Mouse (Mus musculus) kidney, adult 2 months (tissue): ENCODE data around the gene Nt5m. TPM values are rescaled to one million over a fixed set of nuclear protein-coding genes. Genes with fewer than 3 reads are reported as not detected.
A peak's percentile ranks its signal among the peaks of the same experiment; 100 is the strongest.

Experiments
- DNase-seq: peaks from one replicate; pipeline ENCODE4 v3.0.0; 2021
- H3K27ac ChIP-seq: fragments of 200-500 bp; 2 replicates; pipeline ENCODE4 v1.5.1; 2012; ENCODE audit warnings: low read depth, low read length, control low read depth, inconsistent platforms; ENCODE audit not compliant: insufficient read depth
- H3K27me3 ChIP-seq: fragments of 200-500 bp; replicated peaks from 2 replicates; pipeline ENCODE4 v1.6.1; 2012; ENCODE audit warnings: mild to moderate bottlenecking, moderate library complexity, low read length, inconsistent platforms; ENCODE audit not compliant: control insufficient read depth, insufficient read depth
- H3K36me3 ChIP-seq: fragments of 200-500 bp; 2 replicates; pipeline ENCODE4 v1.6.1; 2012; ENCODE audit warnings: mild to moderate bottlenecking, moderate library complexity, low read length, inconsistent platforms; ENCODE audit not compliant: control insufficient read depth, insufficient read depth
- H3K4me1 ChIP-seq: fragments of 200-500 bp; 2 replicates; pipeline ENCODE4 v1.6.1; 2011; ENCODE audit warnings: low read length; ENCODE audit not compliant: control insufficient read depth, insufficient read depth
- H3K4me3 ChIP-seq: fragments of 200-500 bp; 2 replicates; pipeline ENCODE4 v1.5.1; 2011; ENCODE audit warnings: mild to moderate bottlenecking, low read depth, low read length, control low read depth; ENCODE audit not compliant: insufficient read depth
- CTCF ChIP-seq: fragments of 200-500 bp; conservative IDR thresholded peaks from 2 replicates; pipeline ENCODE4 v1.5.1; 2011; ENCODE audit warnings: low read depth, mild to moderate bottlenecking, control low read depth, low read length, moderate library complexity, mixed read lengths; ENCODE audit not compliant: insufficient read depth, insufficient read length
- POLR2A ChIP-seq: fragments of 200-500 bp; IDR thresholded peaks from one replicate; pipeline ENCODE4 v1.6.1; 2011; ENCODE audit warnings: low read depth, low read length, control low read depth
- WGBS: fragments of 180-500 bp; shearing (Covaris S2); methylation state at CpG from one replicate; pipeline ENCODE4 v1.1.7; 2018; 5-methylcytosine and 5-hydroxymethylcytosine counted together
- polyA plus RNA-seq: library from polyadenylated mRNA; depleted of rRNA; stranded (reverse); fragments of >200 nt; gene quantifications from 2 replicates; pipeline ENCODE4 v1.2.3, GENCODE M21; 2012; rRNA removed

The Nt5m gene
- polyA plus RNA-seq, 1 experiment, result 39.3 TPM

DNA sequence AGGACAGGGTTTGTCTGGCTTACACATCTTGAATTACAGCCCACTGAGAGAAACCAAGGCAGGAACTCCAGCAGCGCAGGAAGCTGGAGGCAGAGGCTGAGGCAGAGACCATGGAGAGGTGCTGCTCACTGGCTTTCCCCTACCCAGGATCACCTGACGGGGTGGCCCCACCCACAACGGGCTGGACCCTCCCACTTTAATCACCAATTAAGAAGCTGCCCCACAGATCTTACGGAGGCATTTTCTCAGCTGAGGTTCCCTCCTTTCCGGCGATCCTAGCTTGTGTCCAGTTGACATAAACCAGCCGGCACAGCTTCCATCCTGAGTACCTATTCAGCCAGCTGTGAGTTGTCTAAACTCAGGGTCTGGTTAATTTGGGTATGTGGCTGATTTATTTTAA is 82.0 kb downstream of the Nt5m start:
- Histone ChIP-seq H3K4me3 (peak overlapping the region; percentile 26), H3K36me3 (no peaks in the 10 kb centered on the region), H3K27ac (no peak overlapping the region), H3K27me3 (no peaks in the 10 kb centered on the region), H3K4me1 (no peaks in the 10 kb centered on the region; the same call in 1 of the 2 replicates)
- peak; percentile 84 for DNase-seq
- no peak for TF ChIP-seq POLR2A
- no peak for TF ChIP-seq CTCF
- WGBS, result 34% methylated on average over 7 of the region's 7 CpGs

- Histone ChIP-seq H3K4me3 (no peak overlapping the region), H3K36me3 (no peaks in the 10 kb centered on the region), H3K27me3 (no peaks in the 10 kb centered on the region), H3K4me1 (0 out of 2 replicates have a peak, but pooled peaks cover 3% of the 10 kb centered on the region), H3K27ac (no peak overlapping the region)
- no peak for DNase-seq
- TF ChIP-seq POLR2A (no peak), CTCF (no peak)
- 66% methylated on average over 4 of the region's 4 CpGs for WGBS
Observed at GRCm38 (mm10) chr11:59930031-59930430, 90.8 kb downstream of the Nt5m start.

Other genes with a start within 250 kb of the Nt5m start
- gene Olfr223, start 246.2 kb upstream of the Nt5m start, polyA plus RNA-seq, result not detected in 2 replicates
- gene Mprip, start 178.1 kb upstream of the Nt5m start, polyA plus RNA-seq, result 107 and 115 TPM in 2 replicates
- gene Pld6, start 51.8 kb upstream of the Nt5m start, polyA plus RNA-seq, result 2.6 and 3.8 TPM in 2 replicates
- gene Flcn, start 29.4 kb upstream of the Nt5m start, polyA plus RNA-seq, result 45.6 and 48.9 TPM in 2 replicates
- gene Cops3, start 391 bp downstream of the Nt5m start, polyA plus RNA-seq, result 19.7 and 22.7 TPM in 2 replicates
- gene Med9, start 108.8 kb downstream of the Nt5m start, polyA plus RNA-seq, result 20.4 and 25.7 TPM in 2 replicates
- gene Rasd1, start 125.5 kb downstream of the Nt5m start, polyA plus RNA-seq, result 7.2 and 8.9 TPM in 2 replicates
- 7.1 and 8.7 TPM in 2 replicates for gene Pemt, start 207.0 kb downstream of the Nt5m start, polyA plus RNA-seq